Mouse (Mus musculus): ENCODE measurements at regions not wholly inside any gene's neighbourhood (a gene's known extent, or its start where the extent isn't known, plus 50 kb on each side); places are given as distances from the start of the nearest gene placed in this dataset.

GRCm38 (mm10) chr8:112427721-112428389 is 142.0 kb upstream of the Cntnap4 start:
- Histone ChIP-seq H3K4me1 (replicated peaks; ENCODE audit: low read depth, low read length) (peaks cover 12% of the 10 kb centered on the region), H3K4me3 (replicated peaks; ENCODE audit: low read length) (peak overlapping the region; percentile 20; the same call in 1 of the 2 replicates), H3K9me3 (ENCODE audit: low read length) (peaks cover 6% of the 10 kb centered on the region), H3K27me3 (ENCODE audit: insufficient read depth, low read length) (no peaks in the 10 kb centered on the region), H3K36me3 (ENCODE audit: insufficient read depth, low read length) (no peaks in the 10 kb centered on the region)
- TF ChIP-seq NANOG (IDR thresholded peaks at IDR 0.05; ENCODE audit: borderline replicate concordance, low read length), result no peak

- no peaks in the 10 kb centered on the region for H3K27me3 ChIP-seq (ENCODE audit: insufficient read depth, low read length)
- H3K4me3 ChIP-seq (replicated peaks; ENCODE audit: low read length), result no peak overlapping the region
- no peaks in the 10 kb centered on the region for H3K9me3 ChIP-seq (ENCODE audit: low read length)
- H3K4me1 ChIP-seq (replicated peaks; ENCODE audit: low read depth, low read length), result no peaks in the 10 kb centered on the region
- H3K36me3 ChIP-seq (ENCODE audit: insufficient read depth, low read length), result no peaks in the 10 kb centered on the region
- TF ChIP-seq CTCF (conservative IDR thresholded peaks at IDR 0.05; ENCODE audit: low read length) (peak; percentile 57), POU5F1 (IDR thresholded peaks at IDR 0.05; ENCODE audit: borderline replicate concordance, low read length) (no peak)
These were observed 157.9 kb upstream of the Cntnap4 start for GRCm38 (mm10) chr8:112411968-112412367.

- Histone ChIP-seq H3K9me3 (ENCODE audit: low read length) (no peaks in the 10 kb centered on the region), H3K27me3 (ENCODE audit: insufficient read depth, low read length) (no peaks in the 10 kb centered on the region), H3K4me1 (replicated peaks; ENCODE audit: low read depth, low read length) (no peaks in the 10 kb centered on the region), H3K4me3 (replicated peaks; ENCODE audit: low read length) (no peak overlapping the region), H3K36me3 (ENCODE audit: insufficient read depth, low read length) (no peaks in the 10 kb centered on the region)
- TF ChIP-seq CTCF (conservative IDR thresholded peaks at IDR 0.05; ENCODE audit: low read length), result peak; percentile 93
- no peak for TF ChIP-seq POU5F1 (IDR thresholded peaks at IDR 0.05; ENCODE audit: borderline replicate concordance, low read length)
These were observed 158.6 kb upstream of the Cntnap4 start for GRCm38 (mm10) chr8:112411213-112411612.

- no peaks in the 10 kb centered on the region for H3K27me3 ChIP-seq (ENCODE audit: insufficient read depth, low read length)
- TF ChIP-seq NANOG (IDR thresholded peaks at IDR 0.05; ENCODE audit: borderline replicate concordance, low read length) (no peak), POU5F1 (IDR thresholded peaks at IDR 0.05; ENCODE audit: borderline replicate concordance, low read length) (no peak), CTCF (conservative IDR thresholded peaks at IDR 0.05; ENCODE audit: low read length) (no peak)
- no peaks in the 10 kb centered on the region for H3K36me3 ChIP-seq (ENCODE audit: insufficient read depth, low read length)
- H3K9me3 ChIP-seq (ENCODE audit: low read length), result no peaks in the 10 kb centered on the region
- H3K4me1 ChIP-seq (replicated peaks; ENCODE audit: low read depth, low read length), result no peaks in the 10 kb centered on the region
- H3K4me3 ChIP-seq (replicated peaks; ENCODE audit: low read length), result no peak overlapping the region
These were observed 161.6 kb upstream of the Cntnap4 start for GRCm38 (mm10) chr8:112408211-112408735.

- Histone ChIP-seq H3K9me3 (ENCODE audit: low read length) (no peaks in the 10 kb centered on the region), H3K4me1 (replicated peaks; ENCODE audit: low read depth, low read length) (peaks cover 7% of the 10 kb centered on the region)
These were observed 165.8 kb upstream of the Cntnap4 start for GRCm38 (mm10) chr8:112404087-112404486.

GRCm38 (mm10) chr8:112397438-112397837 is 172.4 kb upstream of the Cntnap4 start:
- Histone ChIP-seq H3K9me3 (ENCODE audit: low read length) (peaks cover 3% of the 10 kb centered on the region; the same call in 1 of the 2 replicates), H3K27me3 (ENCODE audit: insufficient read depth, low read length) (no peaks in the 10 kb centered on the region), H3K36me3 (ENCODE audit: insufficient read depth, low read length) (no peaks in the 10 kb centered on the region), H3K4me1 (replicated peaks; ENCODE audit: low read depth, low read length) (peaks cover 7% of the 10 kb centered on the region), H3K4me3 (replicated peaks; ENCODE audit: low read length) (no peak overlapping the region)
- TF ChIP-seq POU5F1 (IDR thresholded peaks at IDR 0.05; ENCODE audit: borderline replicate concordance, low read length) (no peak), NANOG (IDR thresholded peaks at IDR 0.05; ENCODE audit: borderline replicate concordance, low read length) (no peak), CTCF (conservative IDR thresholded peaks at IDR 0.05; ENCODE audit: low read length) (no peak)

More at GRCm38 (mm10) chr8:112404087-112404486, 165.8 kb upstream of the Cntnap4 start:
- TF ChIP-seq CTCF (conservative IDR thresholded peaks at IDR 0.05; ENCODE audit: low read length) (no peak), POU5F1 (IDR thresholded peaks at IDR 0.05; ENCODE audit: borderline replicate concordance, low read length) (no peak), NANOG (IDR thresholded peaks at IDR 0.05; ENCODE audit: borderline replicate concordance, low read length) (no peak)
- no peaks in the 10 kb centered on the region for H3K27me3 ChIP-seq (ENCODE audit: insufficient read depth, low read length)
- no peaks in the 10 kb centered on the region for H3K36me3 ChIP-seq (ENCODE audit: insufficient read depth, low read length)
- no peak overlapping the region for H3K4me3 ChIP-seq (replicated peaks; ENCODE audit: low read length)

- H3K27me3 ChIP-seq (ENCODE audit: insufficient read depth, low read length), result no peaks in the 10 kb centered on the region
- H3K36me3 ChIP-seq (ENCODE audit: insufficient read depth, low read length), result no peaks in the 10 kb centered on the region
- H3K4me3 ChIP-seq (replicated peaks; ENCODE audit: low read length), result no peak overlapping the region
These were observed 179.7 kb upstream of the Cntnap4 start for GRCm38 (mm10) chr8:112390108-112390507.

GRCm38 (mm10) chr8:112348323-112348722 is 221.5 kb upstream of the Cntnap4 start:
- TF ChIP-seq NANOG (IDR thresholded peaks at IDR 0.05; ENCODE audit: borderline replicate concordance, low read length) (no peak), CTCF (conservative IDR thresholded peaks at IDR 0.05; ENCODE audit: low read length) (peak; percentile 72)
- Histone ChIP-seq H3K4me3 (replicated peaks; ENCODE audit: low read length) (no peak overlapping the region), H3K27me3 (ENCODE audit: insufficient read depth, low read length) (no peaks in the 10 kb centered on the region), H3K36me3 (ENCODE audit: insufficient read depth, low read length) (no peaks in the 10 kb centered on the region), H3K4me1 (replicated peaks; ENCODE audit: low read depth, low read length) (no peaks in the 10 kb centered on the region), H3K9me3 (ENCODE audit: low read length) (no peaks in the 10 kb centered on the region)

More at GRCm38 (mm10) chr8:112390108-112390507, 179.7 kb upstream of the Cntnap4 start:
- TF ChIP-seq CTCF (conservative IDR thresholded peaks at IDR 0.05; ENCODE audit: low read length) (no peak), POU5F1 (IDR thresholded peaks at IDR 0.05; ENCODE audit: borderline replicate concordance, low read length) (no peak), NANOG (IDR thresholded peaks at IDR 0.05; ENCODE audit: borderline replicate concordance, low read length) (no peak)
- H3K9me3 ChIP-seq (ENCODE audit: low read length), result peaks cover 3% of the 10 kb centered on the region; the same call in 1 of the 2 replicates
- no peaks in the 10 kb centered on the region for H3K4me1 ChIP-seq (replicated peaks; ENCODE audit: low read depth, low read length)

- Histone ChIP-seq H3K4me1 (replicated peaks; ENCODE audit: low read depth, low read length) (0 out of 2 replicates have a peak, but pooled peaks cover 3% of the 10 kb centered on the region), H3K27me3 (ENCODE audit: insufficient read depth, low read length) (no peaks in the 10 kb centered on the region), H3K4me3 (replicated peaks; ENCODE audit: low read length) (no peak overlapping the region), H3K9me3 (ENCODE audit: low read length) (no peaks in the 10 kb centered on the region), H3K36me3 (ENCODE audit: insufficient read depth, low read length) (no peaks in the 10 kb centered on the region)
- no peak for TF ChIP-seq POU5F1 (IDR thresholded peaks at IDR 0.05; ENCODE audit: borderline replicate concordance, low read length)
- TF ChIP-seq NANOG (IDR thresholded peaks at IDR 0.05; ENCODE audit: borderline replicate concordance, low read length), result no peak
- no peak for TF ChIP-seq CTCF (conservative IDR thresholded peaks at IDR 0.05; ENCODE audit: low read length)
These were observed 236.7 kb upstream of the Cntnap4 start for GRCm38 (mm10) chr8:112333171-112333570.

Data from E14TG2a.4 (cell line).